Mouse (Mus musculus) T-helper 2 cell (primary cell): ENCODE measurements around the gene Obp1a.

Experiments used
- in situ Hi-C: fragments of 300-600 bp; cut with MboI, MseI; formaldehyde crosslinking; loops from one replicate; pipeline ENCODE4 v1.15.1; 2025; ENCODE audit warnings: high pct_unique_total_duplicates

Gene Obp1a

GRCm38 (mm10) chrX:78091274-78091673, at the start of gene Obp1a:
Gene Obp1a (minus strand): TSS chrX:78091374.
- in situ Hi-C loops, result no loop called here

GRCm38 (mm10) chrX:78125167-78125566, 34.0 kb upstream of the Obp1a start, which contains the start of gene Gm5938:
Gene Gm5938 (plus strand): TSS chrX:78125467.
- in situ Hi-C loops, result no loop called here
